Mouse (Mus musculus): ENCODE measurements at regions not wholly inside any gene's neighbourhood (a gene's known extent, or its start where the extent isn't known, plus 50 kb on each side); places are given as distances from the start of the nearest gene placed in this dataset.
A peak's percentile ranks its signal among the peaks of the same experiment; 100 is the strongest.
"Not testable (repeated sequence)": the region's sequence is repeated elsewhere in the genome, so short reads cannot be mapped to it uniquely, and the experiment has no call there.

GRCm38 (mm10) chrX:99732526-99732925, 88.3 kb upstream of the Tmem28 start:
- Histone ChIP-seq H3K4me2 (ENCODE audit: low read length) (no peak overlapping the region), H3K4me1 (ENCODE audit: control insufficient read depth, insufficient read depth, low read length) (no peaks in the 10 kb centered on the region), H3K36me3 (ENCODE audit: control insufficient read depth, insufficient read depth, low read length) (no peaks in the 10 kb centered on the region), H3K27me3 (ENCODE audit: control insufficient read depth, insufficient read depth, low read length) (0 out of 2 replicates have a peak, but pooled peaks cover 3% of the 10 kb centered on the region), H3K9ac (replicated peaks; ENCODE audit: low read length) (no peak overlapping the region), H3K9me3 (ENCODE audit: control insufficient read depth, low read length) (no peaks in the 10 kb centered on the region), H3K27ac (replicated peaks; ENCODE audit: low read depth, low read length) (no peak overlapping the region), H3K4me3 (replicated peaks; ENCODE audit: low read depth, low read length) (no peak overlapping the region)
- 74% methylated on average over 2 of the region's 2 CpGs for WGBS
- ATAC-seq (ENCODE audit: low FRiP score, low TSS enrichment) (no peak), DNase-seq (no peak)

- whole genome bisulfite sequencing: 7% methylated on average over 1 of the region's 1 CpGs
- Histone ChIP-seq H3K27me3 (ENCODE audit: control insufficient read depth, insufficient read depth, low read length) (no peaks in the 10 kb centered on the region), H3K4me1 (ENCODE audit: control insufficient read depth, insufficient read depth, low read length) (no peaks in the 10 kb centered on the region), H3K9ac (replicated peaks; ENCODE audit: low read length) (no peak overlapping the region), H3K4me3 (replicated peaks; ENCODE audit: low read depth, low read length) (no peak overlapping the region), H3K36me3 (ENCODE audit: control insufficient read depth, insufficient read depth, low read length) (no peaks in the 10 kb centered on the region), H3K9me3 (ENCODE audit: control insufficient read depth, low read length) (no peaks in the 10 kb centered on the region), H3K27ac (replicated peaks; ENCODE audit: low read depth, low read length) (no peak overlapping the region), H3K4me2 (ENCODE audit: low read length) (no peak overlapping the region)
- DNase-seq: peak; percentile 71
- no peak for ATAC-seq (ENCODE audit: low FRiP score, low TSS enrichment)
Observed at GRCm38 (mm10) chrX:99725101-99725500, 95.7 kb upstream of the Tmem28 start.

DNA sequence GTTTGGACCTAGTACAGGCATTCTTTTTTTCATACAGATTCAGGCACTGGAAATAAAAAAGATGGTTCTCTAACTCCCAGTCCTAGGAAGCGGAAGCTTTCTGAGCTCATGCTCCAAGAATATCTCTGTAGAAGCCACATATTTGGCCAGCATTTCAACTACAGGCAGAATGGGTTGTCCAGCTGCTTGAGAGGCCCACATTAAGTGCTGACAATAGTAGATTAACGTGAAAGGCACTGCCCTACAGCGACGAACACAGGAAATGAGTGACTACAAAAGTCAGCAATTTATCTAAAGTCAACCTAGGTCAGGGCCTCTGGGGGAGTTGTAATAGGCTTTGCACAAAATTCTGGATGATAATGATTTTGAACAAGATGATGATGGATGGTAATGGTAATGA, 125.5 kb upstream of the Tmem28 start:
- WGBS: 78% methylated on average over 4 of the region's 4 CpGs
- Histone ChIP-seq H3K4me3 (replicated peaks; ENCODE audit: low read depth, low read length) (no peak overlapping the region), H3K9ac (replicated peaks; ENCODE audit: low read length) (no peak overlapping the region), H3K4me2 (ENCODE audit: low read length) (no peak overlapping the region), H3K36me3 (ENCODE audit: control insufficient read depth, insufficient read depth, low read length) (no peaks in the 10 kb centered on the region), H3K27me3 (ENCODE audit: control insufficient read depth, insufficient read depth, low read length) (no peaks in the 10 kb centered on the region), H3K27ac (replicated peaks; ENCODE audit: low read depth, low read length) (no peak overlapping the region), H3K9me3 (ENCODE audit: control insufficient read depth, low read length) (no peaks in the 10 kb centered on the region), H3K4me1 (ENCODE audit: control insufficient read depth, insufficient read depth, low read length) (no peaks in the 10 kb centered on the region)
- no peak for DNase-seq
- no peak for ATAC-seq (ENCODE audit: low FRiP score, low TSS enrichment)

DNA sequence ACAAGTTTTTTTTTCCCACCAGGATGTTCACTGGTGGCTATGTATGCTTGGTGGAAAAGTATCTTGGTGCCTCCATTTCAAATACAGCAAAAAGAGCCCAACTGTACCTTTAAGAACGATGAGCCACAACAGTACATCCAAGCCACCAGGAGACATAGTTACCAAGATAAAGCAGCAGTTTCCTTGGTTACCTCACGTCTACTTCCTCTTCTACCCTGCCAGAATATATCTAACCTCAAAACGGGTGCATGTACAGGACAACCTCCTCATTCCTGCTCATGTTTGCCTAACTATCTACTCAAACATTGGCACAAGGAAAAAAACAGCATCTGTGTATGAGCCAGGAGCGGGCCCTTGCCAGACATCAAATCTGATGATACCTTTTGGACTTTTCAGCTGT, 129.8 kb upstream of the Tmem28 start:
- H3K27me3 ChIP-seq (ENCODE audit: control insufficient read depth, insufficient read depth, low read length): no peaks in the 10 kb centered on the region
- H3K4me3 ChIP-seq (replicated peaks; ENCODE audit: low read depth, low read length): no peak overlapping the region
- H3K27ac ChIP-seq (replicated peaks; ENCODE audit: low read depth, low read length): no peak overlapping the region
- DNase-seq (no peak), ATAC-seq (ENCODE audit: low FRiP score, low TSS enrichment) (no peak)
- no peaks in the 10 kb centered on the region for H3K36me3 ChIP-seq (ENCODE audit: control insufficient read depth, insufficient read depth, low read length)
- no peaks in the 10 kb centered on the region for H3K4me1 ChIP-seq (ENCODE audit: control insufficient read depth, insufficient read depth, low read length)
- H3K9ac ChIP-seq (replicated peaks; ENCODE audit: low read length): no peak overlapping the region
- H3K4me2 ChIP-seq (ENCODE audit: low read length): no peak overlapping the region
- WGBS: 70% methylated on average over 4 of the region's 4 CpGs
- no peaks in the 10 kb centered on the region for H3K9me3 ChIP-seq (ENCODE audit: control insufficient read depth, low read length)

DNA sequence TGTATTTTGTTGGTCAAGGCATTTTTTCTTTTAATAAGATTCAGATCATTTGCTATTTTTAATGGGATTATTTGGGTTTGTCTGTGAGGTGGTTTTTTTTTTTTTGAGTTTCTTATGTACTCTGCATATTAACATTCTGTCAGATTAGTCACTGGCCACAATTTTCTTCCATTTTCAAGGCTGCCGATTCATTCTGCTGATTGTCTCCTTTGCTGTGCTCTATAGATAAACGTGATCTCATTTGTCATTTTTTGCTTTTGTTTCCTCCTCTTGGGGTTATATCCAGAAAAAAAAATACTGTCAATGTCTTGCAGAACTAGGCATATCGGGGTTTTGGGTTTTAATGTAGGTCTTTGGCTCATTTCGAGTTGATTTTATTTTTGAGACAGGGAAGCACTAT, 131.1 kb upstream of the Tmem28 start:
- ATAC-seq (ENCODE audit: low FRiP score, low TSS enrichment) (no peak), DNase-seq (no peak)
- H3K9ac ChIP-seq (replicated peaks; ENCODE audit: low read length): no peak overlapping the region
- H3K4me2 ChIP-seq (ENCODE audit: low read length): no peak overlapping the region
- no peaks in the 10 kb centered on the region for H3K9me3 ChIP-seq (ENCODE audit: control insufficient read depth, low read length)
- H3K27ac ChIP-seq (replicated peaks; ENCODE audit: low read depth, low read length): no peak overlapping the region
- H3K27me3 ChIP-seq (ENCODE audit: control insufficient read depth, insufficient read depth, low read length): no peaks in the 10 kb centered on the region
- H3K4me3 ChIP-seq (replicated peaks; ENCODE audit: low read depth, low read length): no peak overlapping the region
- H3K36me3 ChIP-seq (ENCODE audit: control insufficient read depth, insufficient read depth, low read length): no peaks in the 10 kb centered on the region
- no peaks in the 10 kb centered on the region for H3K4me1 ChIP-seq (ENCODE audit: control insufficient read depth, insufficient read depth, low read length)
- WGBS: 77% methylated on average over 4 of the region's 4 CpGs

- not testable (repeated sequence) for ATAC-seq (ENCODE audit: low FRiP score, low TSS enrichment); H3K27me3 ChIP-seq (ENCODE audit: control insufficient read depth, insufficient read depth, low read length); DNase-seq; H3K4me1 ChIP-seq (ENCODE audit: control insufficient read depth, insufficient read depth, low read length); H3K9ac ChIP-seq (replicated peaks; ENCODE audit: low read length); H3K27ac ChIP-seq (replicated peaks; ENCODE audit: low read depth, low read length); H3K36me3 ChIP-seq (ENCODE audit: control insufficient read depth, insufficient read depth, low read length); H3K4me2 ChIP-seq (ENCODE audit: low read length); H3K9me3 ChIP-seq (ENCODE audit: control insufficient read depth, low read length); H3K4me3 ChIP-seq (replicated peaks; ENCODE audit: low read depth, low read length)
Observed at GRCm38 (mm10) chrX:99682491-99682890, 138.3 kb upstream of the Tmem28 start.

DNA sequence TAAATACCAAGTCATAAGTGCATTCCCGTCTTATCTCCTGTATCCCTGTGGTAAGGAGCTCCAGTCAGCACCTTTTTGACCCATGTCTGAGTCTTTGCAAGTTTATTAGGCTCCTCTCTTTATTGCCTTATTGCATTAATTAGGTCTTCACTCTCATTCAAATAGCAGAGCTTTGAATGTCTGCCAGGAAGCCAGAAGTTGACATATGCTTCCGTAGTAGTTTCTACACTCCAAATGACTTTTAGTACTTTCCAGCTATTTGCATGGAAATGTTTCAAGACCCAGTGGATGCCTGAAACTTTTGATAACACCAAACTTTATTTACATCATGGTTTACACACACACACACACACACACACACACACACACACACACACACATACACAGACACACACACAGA, 153.2 kb upstream of the Tmem28 start:
- no peak overlapping the region for H3K4me3 ChIP-seq (replicated peaks; ENCODE audit: low read depth, low read length)
- H3K9ac ChIP-seq (replicated peaks; ENCODE audit: low read length): no peak overlapping the region
- no peak for DNase-seq
- H3K27ac ChIP-seq (replicated peaks; ENCODE audit: low read depth, low read length): no peak overlapping the region
- WGBS: 76% methylated on average over 2 of the region's 2 CpGs
- H3K4me2 ChIP-seq (ENCODE audit: low read length): no peak overlapping the region
- no peaks in the 10 kb centered on the region for H3K4me1 ChIP-seq (ENCODE audit: control insufficient read depth, insufficient read depth, low read length)
- H3K36me3 ChIP-seq (ENCODE audit: control insufficient read depth, insufficient read depth, low read length): no peaks in the 10 kb centered on the region
- no peaks in the 10 kb centered on the region for H3K27me3 ChIP-seq (ENCODE audit: control insufficient read depth, insufficient read depth, low read length)
- ATAC-seq (ENCODE audit: low FRiP score, low TSS enrichment): no peak
- no peaks in the 10 kb centered on the region for H3K9me3 ChIP-seq (ENCODE audit: control insufficient read depth, low read length)

GRCm38 (mm10) chrX:99662566-99662965, 158.3 kb upstream of the Tmem28 start:
- Histone ChIP-seq H3K4me1 (ENCODE audit: control insufficient read depth, insufficient read depth, low read length) (no peaks in the 10 kb centered on the region), H3K4me2 (ENCODE audit: low read length) (no peak overlapping the region), H3K4me3 (replicated peaks; ENCODE audit: low read depth, low read length) (no peak overlapping the region), H3K9me3 (ENCODE audit: control insufficient read depth, low read length) (no peaks in the 10 kb centered on the region), H3K27me3 (ENCODE audit: control insufficient read depth, insufficient read depth, low read length) (peaks cover 3% of the 10 kb centered on the region; the same call in 1 of the 2 replicates), H3K27ac (replicated peaks; ENCODE audit: low read depth, low read length) (no peak overlapping the region), H3K36me3 (ENCODE audit: control insufficient read depth, insufficient read depth, low read length) (no peaks in the 10 kb centered on the region), H3K9ac (replicated peaks; ENCODE audit: low read length) (no peak overlapping the region)
- 88% methylated on average over 3 of the region's 3 CpGs for WGBS
- ATAC-seq (ENCODE audit: low FRiP score, low TSS enrichment): no peak
- DNase-seq: no peak

DNA sequence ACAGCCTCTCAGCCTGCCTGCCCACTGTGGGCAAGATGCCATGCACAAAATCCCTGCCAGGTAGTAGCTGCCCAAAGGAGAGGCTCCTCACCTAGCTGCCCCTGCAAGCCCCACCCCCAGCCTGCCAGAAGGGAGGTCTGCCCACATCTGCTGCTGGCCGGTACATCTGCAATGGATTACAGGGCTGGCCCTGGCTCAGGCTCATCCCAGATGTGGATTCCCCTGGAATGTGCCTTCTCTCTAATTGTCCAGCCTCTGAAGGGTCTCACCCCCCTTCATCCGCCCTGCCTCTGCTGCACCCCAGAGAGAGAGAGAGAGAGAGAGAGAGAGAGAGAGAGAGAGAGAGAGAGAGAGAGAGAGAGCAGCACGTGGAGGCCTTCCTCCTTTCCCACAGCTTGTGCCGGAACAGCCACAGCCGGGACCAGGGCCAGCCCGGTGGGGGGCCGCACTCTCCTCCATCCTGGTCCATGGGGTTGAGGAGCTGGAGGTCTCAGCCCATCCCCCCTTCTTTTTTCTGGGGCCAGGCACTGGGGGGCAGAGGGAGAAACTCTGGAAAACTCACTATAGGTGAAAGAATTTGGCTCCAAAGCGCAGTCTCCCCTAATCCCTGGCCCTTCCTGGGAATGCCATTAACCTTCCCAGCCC, 161.2 kb upstream of the Tmem28 start:
- DNase-seq (no peak), ATAC-seq (ENCODE audit: low FRiP score, low TSS enrichment) (no peak)
- WGBS: 53% methylated on average over 6 of the region's 8 CpGs
- H3K27ac ChIP-seq (replicated peaks; ENCODE audit: low read depth, low read length): no peak overlapping the region
- no peak overlapping the region for H3K4me3 ChIP-seq (replicated peaks; ENCODE audit: low read depth, low read length)
- no peaks in the 10 kb centered on the region for H3K9me3 ChIP-seq (ENCODE audit: control insufficient read depth, low read length)
- H3K9ac ChIP-seq (replicated peaks; ENCODE audit: low read length): no peak overlapping the region
- peaks cover 9% of the 10 kb centered on the region; the same call in 1 of the 2 replicates for H3K27me3 ChIP-seq (ENCODE audit: control insufficient read depth, insufficient read depth, low read length)
- no peak overlapping the region for H3K4me2 ChIP-seq (ENCODE audit: low read length)
- H3K4me1 ChIP-seq (ENCODE audit: control insufficient read depth, insufficient read depth, low read length): no peaks in the 10 kb centered on the region
- no peaks in the 10 kb centered on the region for H3K36me3 ChIP-seq (ENCODE audit: control insufficient read depth, insufficient read depth, low read length)

Data from midbrain, embryonic 14.5 days (tissue).